Mouse (Mus musculus) forebrain, embryonic 16.5 days (tissue): ENCODE measurements at regions not wholly inside any gene's neighbourhood (a gene's known extent, or its start where the extent isn't known, plus 50 kb on each side); places are given as distances from the start of the nearest gene placed in this dataset.

ENCODE experiments used
- ATAC-seq: fragments of 200-750 bp; cut with Nextera tagmentation; 2 replicates; pipeline ENCODE4 v1.8.0; 2017; ENCODE audit warnings: mild to moderate bottlenecking, moderate library complexity
- H3K27ac ChIP-seq: fragments of 300-500 bp; sonication (generic); 2 replicates; pipeline ENCODE4 v1.5.1; 2014; ENCODE audit warnings: low read length, control low read depth
- H3K27me3 ChIP-seq: fragments of 300-500 bp; sonication (generic); replicated peaks from 2 replicates; pipeline ENCODE4 v1.6.1; 2014; ENCODE audit warnings: low read length; ENCODE audit not compliant: control insufficient read depth, insufficient read depth
- H3K36me3 ChIP-seq: fragments of 300-500 bp; sonication (generic); 2 replicates; pipeline ENCODE4 v1.6.1; 2014; ENCODE audit not compliant: control insufficient read depth, insufficient read depth
- H3K4me1 ChIP-seq: fragments of 300-500 bp; sonication (generic); replicated peaks from 2 replicates; pipeline ENCODE4 v1.6.1; 2014; ENCODE audit warnings: low read length; ENCODE audit not compliant: control insufficient read depth, insufficient read depth
- H3K4me2 ChIP-seq: fragments of 300-500 bp; sonication (generic); 2 replicates; pipeline ENCODE4 v1.6.1; 2014; ENCODE audit warnings: mild to moderate bottlenecking, low read length, control low read depth
- H3K4me3 ChIP-seq: fragments of 300-500 bp; sonication (generic); replicated peaks from 2 replicates; pipeline ENCODE4 v1.5.1; 2014; ENCODE audit warnings: mild to moderate bottlenecking, low read length, control low read depth
- H3K9ac ChIP-seq: fragments of 300-500 bp; sonication (generic); replicated peaks from 2 replicates; pipeline ENCODE4 v1.6.1; 2014; ENCODE audit warnings: low read depth, low read length, control low read depth
- H3K9me3 ChIP-seq: fragments of 300-500 bp; sonication (generic); 2 replicates; pipeline ENCODE4 v1.6.1; 2016; ENCODE audit warnings: low read length; ENCODE audit not compliant: control insufficient read depth
- WGBS: fragments of 180-500 bp; shearing (Covaris S2); extraction: QIAGEN DNeasy Blood & Tissue Kit; methylation state at CpG from one replicate; pipeline ENCODE4 v1.1.7; 2014; 5-methylcytosine and 5-hydroxymethylcytosine counted together

DNA sequence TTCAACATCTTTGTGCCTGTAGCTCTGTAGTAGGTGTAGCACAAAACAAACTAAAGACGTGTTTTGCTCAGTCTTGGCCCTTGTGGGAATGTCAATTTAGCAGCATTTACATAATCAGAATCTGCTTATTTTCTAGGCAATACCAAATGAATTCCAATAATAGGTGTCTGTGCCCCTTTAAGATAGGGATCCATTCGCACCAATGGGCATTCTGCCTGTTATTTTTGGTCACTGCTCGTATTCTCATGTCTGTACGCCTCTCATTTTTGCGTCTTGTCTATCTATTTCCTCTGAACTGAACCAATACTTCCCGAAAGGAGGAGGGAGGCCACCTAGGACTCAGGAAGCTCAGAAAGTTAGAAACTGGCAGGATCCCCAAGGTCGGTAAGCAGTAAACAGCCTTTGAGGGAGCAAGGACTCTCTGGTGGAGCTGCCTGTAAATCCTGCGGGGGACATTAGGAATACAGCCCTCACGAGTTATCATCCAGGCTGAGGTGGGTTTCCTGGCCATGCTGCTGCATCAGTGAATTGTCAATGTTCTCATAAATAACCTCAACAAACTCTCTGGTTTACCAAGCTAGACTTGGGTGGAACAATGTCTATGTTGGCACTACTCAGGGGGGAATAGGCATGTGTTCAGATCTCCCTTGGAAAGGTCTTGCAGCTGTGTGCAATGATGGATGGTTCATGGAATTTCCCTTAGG is 86.5 kb upstream of the 1700025G04Rik start:
- Histone ChIP-seq H3K36me3 (no peaks in the 10 kb centered on the region), H3K9ac (no peak overlapping the region), H3K4me1 (peaks cover 10% of the 10 kb centered on the region), H3K4me2 (no peak overlapping the region), H3K27ac (no peak overlapping the region), H3K27me3 (no peaks in the 10 kb centered on the region), H3K4me3 (no peak overlapping the region), H3K9me3 (no peaks in the 10 kb centered on the region)
- WGBS, result 84% methylated on average over 9 of the region's 9 CpGs
- ATAC-seq, result no peak

DNA sequence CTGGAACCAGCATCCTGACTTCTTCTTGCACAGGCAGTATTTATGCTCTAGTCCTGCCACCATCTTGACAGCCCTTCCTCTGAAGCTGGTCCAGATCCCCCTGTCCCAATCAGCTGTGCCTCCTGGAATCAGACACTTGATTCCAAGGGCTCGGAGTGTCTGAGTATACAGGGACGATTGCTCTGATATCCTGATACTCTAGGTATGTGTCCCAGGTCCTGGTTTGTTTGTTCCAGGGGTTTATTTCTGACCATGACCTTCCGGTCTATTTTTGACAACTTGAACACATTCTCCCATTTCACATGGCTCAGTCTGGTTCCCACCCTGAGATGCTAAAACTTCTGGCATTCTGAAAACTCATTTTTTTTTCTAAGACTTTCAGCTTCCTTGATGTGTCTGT is 85.8 kb upstream of the 1700025G04Rik start:
- Histone ChIP-seq H3K27ac (no peak overlapping the region), H3K4me1 (peaks cover 15% of the 10 kb centered on the region), H3K36me3 (no peaks in the 10 kb centered on the region), H3K9ac (no peak overlapping the region), H3K4me2 (no peak overlapping the region), H3K9me3 (no peaks in the 10 kb centered on the region), H3K4me3 (no peak overlapping the region), H3K27me3 (no peaks in the 10 kb centered on the region)
- no peak for ATAC-seq
- 92% methylated on average over 3 of the region's 3 CpGs for WGBS

DNA sequence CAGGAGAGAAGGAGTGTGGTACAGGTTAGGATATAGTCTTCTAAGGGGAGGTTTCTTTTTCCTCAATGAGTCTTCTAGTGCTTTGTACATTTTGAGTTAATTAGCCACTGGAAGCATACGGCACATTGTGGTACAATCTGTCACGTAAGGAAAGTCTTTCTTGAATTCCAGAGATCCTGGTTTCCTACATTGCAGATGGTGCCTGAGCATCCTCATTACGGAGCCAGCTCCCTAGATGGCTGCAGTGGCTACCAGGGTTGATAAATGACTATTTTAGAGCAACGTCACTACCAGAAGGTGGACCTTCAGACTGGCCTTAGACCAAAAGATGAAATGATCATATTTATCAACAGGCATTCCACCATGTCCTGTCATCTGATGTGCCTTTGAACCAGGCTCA is 84.5 kb upstream of the 1700025G04Rik start:
- Histone ChIP-seq H3K4me3 (no peak overlapping the region), H3K27me3 (no peaks in the 10 kb centered on the region), H3K9ac (no peak overlapping the region), H3K9me3 (no peaks in the 10 kb centered on the region), H3K27ac (no peak overlapping the region), H3K4me2 (no peak overlapping the region), H3K4me1 (peaks cover 15% of the 10 kb centered on the region), H3K36me3 (no peaks in the 10 kb centered on the region)
- WGBS, result 74% methylated on average over 4 of the region's 4 CpGs
- no peak; the same call in 1 of the 2 replicates for ATAC-seq

DNA sequence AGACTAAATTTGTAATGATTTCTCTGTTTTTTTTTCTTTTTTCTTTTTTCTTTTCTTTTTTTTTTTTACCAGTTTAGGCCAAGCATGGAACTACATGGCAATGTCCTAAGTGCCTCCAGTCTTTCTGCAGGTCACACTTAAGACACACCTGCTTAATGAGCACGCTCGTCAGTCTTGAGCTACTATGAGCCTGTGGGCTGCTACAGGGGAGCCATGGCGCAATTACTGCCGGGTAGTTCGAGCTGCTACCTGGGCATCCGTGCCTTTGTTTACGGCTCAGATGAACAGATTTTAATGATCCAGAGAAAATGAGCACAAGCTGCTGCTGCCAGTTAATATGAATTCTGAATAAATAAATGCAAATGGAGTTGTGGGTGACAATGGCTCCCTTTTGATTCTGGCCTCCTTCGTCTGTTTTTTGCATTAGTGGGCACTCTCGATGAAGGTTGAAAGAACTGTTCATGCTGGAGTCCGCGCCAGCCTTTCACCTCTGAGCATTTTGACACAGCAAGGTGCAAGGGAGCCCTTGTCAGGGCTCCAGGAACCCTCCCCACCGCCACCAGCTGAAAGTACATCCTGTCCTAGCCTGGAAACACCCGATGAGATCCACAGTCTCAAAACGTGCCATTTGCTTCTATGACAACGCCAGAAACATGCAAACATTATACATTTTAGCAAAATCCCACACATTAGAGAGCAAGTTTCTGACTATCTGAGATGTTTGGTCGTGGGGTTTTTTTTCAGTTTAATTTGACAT is 81.3 kb upstream of the 1700025G04Rik start:
- H3K36me3 ChIP-seq, result no peaks in the 10 kb centered on the region
- peak overlapping the region; percentile 28; the same call in 1 of the 2 replicates for H3K4me2 ChIP-seq
- peak overlapping the region; percentile 77 for H3K27ac ChIP-seq
- ATAC-seq, result peak; percentile 67
- H3K4me3 ChIP-seq, result no peak overlapping the region
- peaks cover 15% of the 10 kb centered on the region for H3K4me1 ChIP-seq
- H3K9ac ChIP-seq, result no peak overlapping the region
- WGBS, result 15% methylated on average over 16 of the region's 16 CpGs
- no peaks in the 10 kb centered on the region for H3K27me3 ChIP-seq
- no peaks in the 10 kb centered on the region for H3K9me3 ChIP-seq

DNA sequence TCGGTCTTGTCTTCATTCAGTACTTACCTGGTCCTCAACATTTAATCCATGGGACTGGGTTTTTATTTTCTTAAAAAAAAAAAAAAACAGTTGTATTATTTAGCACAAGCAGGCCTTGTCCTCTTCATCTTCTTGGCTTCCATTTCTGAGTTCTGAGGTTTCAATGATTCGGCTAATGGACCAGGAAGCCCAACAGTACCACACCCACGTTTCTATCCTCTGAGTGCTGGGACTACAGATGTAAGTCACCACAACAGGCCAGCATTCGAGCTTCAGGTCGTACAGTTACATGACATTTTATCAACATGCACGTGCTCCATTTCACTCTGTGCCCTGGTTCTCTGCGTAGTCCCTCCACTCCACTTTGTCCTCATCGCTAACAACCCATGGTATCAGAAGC is 80.7 kb upstream of the 1700025G04Rik start:
- 91% methylated on average over 8 of the region's 8 CpGs for WGBS
- Histone ChIP-seq H3K36me3 (no peaks in the 10 kb centered on the region), H3K27me3 (no peaks in the 10 kb centered on the region), H3K9me3 (no peaks in the 10 kb centered on the region), H3K27ac (no peak overlapping the region), H3K4me2 (no peak overlapping the region), H3K4me1 (peaks cover 18% of the 10 kb centered on the region), H3K4me3 (no peak overlapping the region), H3K9ac (no peak overlapping the region)
- no peak for ATAC-seq

DNA sequence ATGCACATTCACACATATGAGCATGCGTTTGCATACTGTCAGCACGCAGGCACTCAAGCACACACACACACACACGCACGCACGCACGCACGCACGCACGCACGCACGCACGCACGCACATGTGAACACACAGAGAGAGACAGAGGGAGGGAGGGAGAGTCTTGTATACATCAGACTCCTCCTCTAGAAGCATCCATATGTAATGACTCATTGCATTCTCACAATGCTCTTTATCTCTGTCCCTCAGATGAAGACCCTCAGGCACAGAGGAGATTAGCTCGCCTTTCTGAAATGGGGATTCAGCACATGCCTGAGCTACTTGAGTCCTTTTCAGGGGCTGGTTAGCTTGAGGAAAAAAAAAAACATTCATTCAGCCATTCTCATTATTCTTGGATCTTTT is 79.6 kb upstream of the 1700025G04Rik start:
- Histone ChIP-seq H3K4me3 (no peak overlapping the region), H3K27ac (no peak overlapping the region), H3K4me2 (no peak overlapping the region), H3K9ac (no peak overlapping the region), H3K4me1 (peaks cover 28% of the 10 kb centered on the region), H3K9me3 (no peaks in the 10 kb centered on the region), H3K36me3 (no peaks in the 10 kb centered on the region), H3K27me3 (no peaks in the 10 kb centered on the region)
- WGBS, result 88% methylated on average over 14 of the region's 14 CpGs
- ATAC-seq, result no peak

DNA sequence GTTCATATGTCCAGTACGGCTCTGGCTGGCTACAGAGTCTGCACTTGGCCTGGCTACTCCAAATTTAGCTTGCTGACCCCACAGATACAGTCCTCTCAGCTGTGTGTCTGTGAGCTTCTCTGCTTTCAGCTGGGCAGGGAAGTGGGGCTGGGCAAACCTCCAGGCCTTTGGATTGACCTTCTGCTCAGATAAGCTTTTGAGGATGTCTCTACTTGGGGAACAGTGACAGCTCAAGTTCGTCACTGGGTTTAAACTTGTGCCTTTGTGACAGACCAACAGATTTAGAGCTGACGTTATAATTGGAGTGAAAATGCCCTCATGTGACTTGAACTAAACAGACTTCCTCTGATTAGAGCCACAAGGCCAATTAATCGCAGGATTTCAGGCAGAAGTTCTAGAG is 78.4 kb upstream of the 1700025G04Rik start:
- Histone ChIP-seq H3K9me3 (no peaks in the 10 kb centered on the region), H3K36me3 (no peaks in the 10 kb centered on the region), H3K27me3 (no peaks in the 10 kb centered on the region), H3K4me1 (peaks cover 29% of the 10 kb centered on the region), H3K4me3 (no peak overlapping the region), H3K27ac (no peak overlapping the region), H3K9ac (no peak overlapping the region), H3K4me2 (no peak overlapping the region)
- no peak for ATAC-seq
- 63% methylated on average over 4 of the region's 4 CpGs for WGBS

DNA sequence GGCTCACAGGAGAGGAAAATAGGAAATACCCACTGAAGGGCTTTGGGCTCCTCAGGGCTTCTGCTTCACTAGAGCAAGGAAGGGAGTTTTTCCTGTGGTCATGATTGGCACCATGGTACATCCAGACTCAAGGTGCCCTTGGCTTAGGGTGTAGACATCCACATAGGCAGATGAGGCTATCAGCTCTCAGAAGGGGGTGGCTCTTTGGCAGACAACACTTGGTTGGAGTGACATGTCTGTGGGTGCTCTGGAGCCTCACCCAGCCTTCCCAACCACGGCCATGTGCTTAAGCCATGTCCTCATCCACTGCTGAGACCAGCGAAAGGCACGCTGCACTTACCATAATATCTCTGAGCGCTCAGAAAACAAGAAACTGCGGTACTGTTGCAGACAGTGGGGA is 77.8 kb upstream of the 1700025G04Rik start:
- no peaks in the 10 kb centered on the region for H3K9me3 ChIP-seq
- no peak overlapping the region for H3K4me2 ChIP-seq
- no peak overlapping the region for H3K4me3 ChIP-seq
- no peak overlapping the region for H3K9ac ChIP-seq
- no peak overlapping the region for H3K27ac ChIP-seq
- ATAC-seq, result no peak
- H3K4me1 ChIP-seq, result peaks cover 29% of the 10 kb centered on the region
- H3K27me3 ChIP-seq, result no peaks in the 10 kb centered on the region
- H3K36me3 ChIP-seq, result no peaks in the 10 kb centered on the region
- 92% methylated on average over 5 of the region's 5 CpGs for WGBS

DNA sequence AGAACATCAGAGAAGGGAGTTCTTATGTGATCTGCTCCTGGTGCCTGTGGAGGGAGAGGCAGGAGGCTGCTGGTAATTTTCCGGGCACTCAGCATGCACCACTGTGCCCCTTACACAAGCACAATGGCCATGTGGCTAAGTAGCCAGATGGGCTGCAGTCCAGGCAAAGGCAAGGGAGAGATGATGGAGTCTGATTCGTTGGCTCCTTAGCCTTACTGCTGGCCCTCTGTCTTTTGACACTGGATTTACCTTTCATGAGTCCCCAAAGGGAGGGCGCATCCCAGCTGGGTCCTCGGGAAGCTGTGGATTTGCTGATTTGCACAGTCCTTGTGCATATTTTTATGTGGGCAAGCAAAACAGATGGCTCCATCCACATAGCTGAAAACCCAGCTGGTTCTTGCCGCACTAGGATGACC is 75.6 kb upstream of the 1700025G04Rik start:
- Histone ChIP-seq H3K27me3 (no peaks in the 10 kb centered on the region), H3K36me3 (no peaks in the 10 kb centered on the region), H3K4me3 (no peak overlapping the region), H3K4me2 (no peak overlapping the region), H3K9ac (no peak overlapping the region), H3K9me3 (no peaks in the 10 kb centered on the region), H3K4me1 (peaks cover 14% of the 10 kb centered on the region), H3K27ac (peak overlapping the region; percentile 69)
- peak; percentile 84 for ATAC-seq
- WGBS, result 24% methylated on average over 5 of the region's 5 CpGs
